Comparison of ENCODE assay signal across 18 mouse cellular contexts in the genomic region with DNA sequence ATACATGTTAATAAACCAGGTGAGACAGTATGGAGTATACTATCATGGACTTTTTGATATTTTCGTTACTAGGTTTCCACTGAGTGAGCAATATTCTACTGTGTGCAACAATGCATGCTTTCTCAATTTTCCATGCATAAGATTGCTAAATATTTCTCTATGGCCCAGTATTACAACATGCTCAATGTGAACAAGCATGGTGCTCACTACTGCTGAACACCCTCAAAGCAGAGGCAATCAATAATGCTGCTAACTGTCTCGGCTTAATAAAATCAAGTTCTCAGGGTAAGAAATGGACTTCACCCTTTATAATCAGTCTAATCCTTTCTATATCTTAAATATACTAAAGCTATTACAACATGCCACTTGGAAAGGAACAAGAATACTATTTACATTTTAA.
"Had no signal": no experiment of that assay in that cellular context is flagged by ENCODE, and none has a peak within 500 bp of the region (broad histone marks: within the 10 kb centered on the region; RNA-seq: fewer than 3 reads in every experiment).

No protein-coding gene starts in this region.

- H3K36me3 ChIP-seq: liver, embryonic 15.5 days; neural tube, embryonic 12.5 days had no signal

- H3K27ac ChIP-seq: kidney, postnatal 0 days; limb, embryonic 10.5 days; limb, embryonic 13.5 days; liver, embryonic 15.5 days; macrophage; neural tube, embryonic 12.5 days; neural tube, embryonic 15.5 days; stomach, postnatal 0 days had no signal

- H3K4me2 ChIP-seq: limb, embryonic 13.5 days; liver, embryonic 15.5 days; midbrain, embryonic 11.5 days; neural tube, embryonic 12.5 days; neural tube, embryonic 15.5 days had no signal

- H3K9me3 ChIP-seq: limb, embryonic 10.5 days; limb, embryonic 13.5 days; liver, embryonic 15.5 days; neural tube, embryonic 12.5 days; neural tube, embryonic 15.5 days had no signal

- H3K27me3 ChIP-seq: limb, embryonic 13.5 days; liver, embryonic 15.5 days; neural tube, embryonic 12.5 days; neural tube, embryonic 15.5 days had no signal

- H3K4me3 ChIP-seq: limb, embryonic 10.5 days; limb, embryonic 13.5 days; liver, embryonic 15.5 days; neural tube, embryonic 12.5 days; neural tube, embryonic 15.5 days had no signal

- DNase-seq: liver; lung, adult 2 months; lung, postnatal 14 days; midbrain, embryonic 14.5 days; right cerebral cortex, adult 18-20 months; right cerebral cortex, postnatal 14 days; right cerebral cortex, postnatal 4 days; thymus, adult 2 months; thymus, postnatal 14 days had no signal

- H3K4me1 ChIP-seq: limb, embryonic 10.5 days; limb, embryonic 13.5 days; liver, embryonic 15.5 days; neural tube, embryonic 12.5 days; neural tube, embryonic 15.5 days had no signal

- H3K9ac ChIP-seq: limb, embryonic 13.5 days; liver, embryonic 15.5 days; neural tube, embryonic 12.5 days; neural tube, embryonic 15.5 days had no signal
